Mouse (Mus musculus) urinary bladder, postnatal 4 days (tissue): ENCODE results near the gene Dnali1.

Source experiments
- DNase-seq, 2 experiments: peaks; one replicate each; pipeline ENCODE4 v3.0.0; 2021 to 2022; ENCODE audit warnings: low spot score in 2 of 2

The Dnali1 gene

DNA sequence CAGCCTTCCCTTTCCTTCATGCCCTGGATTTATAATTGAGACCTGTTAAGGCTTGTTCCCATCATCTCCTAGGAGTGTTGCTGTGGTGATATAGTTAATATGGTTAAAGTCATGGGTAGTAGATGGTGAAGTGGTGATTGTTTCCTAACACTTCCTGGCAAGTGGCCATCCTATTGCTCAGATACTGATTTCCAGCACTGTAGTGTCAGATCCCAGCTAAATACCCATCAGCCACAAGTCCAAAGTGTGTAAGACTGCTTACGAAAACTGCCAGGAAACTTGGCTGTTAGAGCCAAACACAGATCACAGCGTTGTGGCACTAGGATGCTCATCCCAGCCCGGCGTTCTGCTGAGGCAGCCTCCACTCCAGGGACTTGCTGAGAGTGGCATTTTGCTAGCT, 31.2 kb downstream of the Dnali1 start:
- no peak for DNase-seq

DNA sequence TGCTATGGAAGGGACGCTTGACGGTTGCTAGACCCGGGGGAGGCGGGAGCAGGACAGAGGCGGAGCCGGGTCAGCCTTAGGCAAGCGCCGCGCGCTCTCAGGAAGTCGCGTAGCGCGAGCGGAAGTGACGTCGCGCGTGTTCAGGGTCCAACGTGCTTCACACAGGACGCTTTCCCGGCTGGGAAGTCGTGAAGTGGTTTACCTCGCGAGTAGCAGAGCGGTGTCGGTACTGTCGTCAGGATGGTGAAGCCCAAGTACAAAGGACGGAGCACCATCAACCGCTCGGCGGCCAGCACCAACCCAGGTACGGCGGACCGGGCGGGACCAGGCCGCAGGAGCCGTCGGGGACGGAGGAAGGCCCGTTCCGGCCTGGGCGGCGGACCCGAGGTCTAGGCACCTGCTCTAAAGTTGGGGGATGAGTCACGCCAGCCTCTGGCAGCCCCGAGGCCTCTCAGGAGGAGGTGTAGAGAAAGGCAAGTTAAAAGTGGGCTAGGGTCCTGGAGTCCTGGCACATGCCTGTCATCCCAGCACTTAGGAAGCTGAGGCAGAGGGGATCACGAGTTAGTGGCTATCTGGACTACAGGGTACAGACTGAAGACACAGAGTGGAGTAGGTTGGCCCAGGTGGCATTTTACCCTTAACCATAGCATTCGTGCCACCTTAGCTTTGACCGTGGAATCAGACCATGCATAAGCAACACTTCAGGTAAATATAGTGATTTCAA, 35.5 kb downstream of the Dnali1 start:
- DNase-seq: peak; percentile 85 to 94

DNA sequence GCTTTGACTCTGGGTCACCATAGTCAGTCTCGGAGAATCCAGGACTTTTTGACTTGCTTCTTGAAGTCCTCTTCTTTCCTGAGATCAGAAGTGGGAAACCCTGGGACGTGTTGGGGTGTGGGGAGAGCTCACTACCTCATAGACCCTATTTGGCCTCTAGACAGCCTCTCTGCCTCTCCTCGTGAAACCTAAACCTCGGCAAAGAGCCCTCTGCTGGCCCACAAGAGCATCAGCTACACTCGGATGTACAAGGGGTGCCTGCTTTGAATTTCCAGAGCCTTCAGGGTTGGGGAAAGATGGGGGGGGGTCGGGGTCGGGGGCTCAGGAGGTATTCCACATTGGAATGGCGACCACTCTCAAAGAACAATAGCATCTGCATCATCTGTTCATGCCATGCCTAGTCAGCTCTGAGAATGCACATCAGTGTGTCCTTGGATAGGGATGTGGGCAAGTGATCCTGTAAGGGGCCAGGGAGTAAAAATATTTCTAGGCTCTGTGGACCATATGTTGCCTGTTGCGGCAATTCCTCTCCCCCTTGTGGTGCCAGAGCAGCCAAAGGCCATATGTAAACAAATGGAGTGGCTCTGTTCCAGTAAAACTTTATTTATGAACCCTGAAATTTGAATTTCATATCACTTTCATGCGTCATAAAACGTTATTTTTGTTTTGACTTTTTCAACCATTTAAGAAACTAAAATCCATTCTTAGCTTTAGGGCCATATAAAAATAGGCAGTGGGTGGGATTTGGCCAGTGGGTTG, 44.5 kb downstream of the Dnali1 start:
- DNase-seq: no peak

DNA sequence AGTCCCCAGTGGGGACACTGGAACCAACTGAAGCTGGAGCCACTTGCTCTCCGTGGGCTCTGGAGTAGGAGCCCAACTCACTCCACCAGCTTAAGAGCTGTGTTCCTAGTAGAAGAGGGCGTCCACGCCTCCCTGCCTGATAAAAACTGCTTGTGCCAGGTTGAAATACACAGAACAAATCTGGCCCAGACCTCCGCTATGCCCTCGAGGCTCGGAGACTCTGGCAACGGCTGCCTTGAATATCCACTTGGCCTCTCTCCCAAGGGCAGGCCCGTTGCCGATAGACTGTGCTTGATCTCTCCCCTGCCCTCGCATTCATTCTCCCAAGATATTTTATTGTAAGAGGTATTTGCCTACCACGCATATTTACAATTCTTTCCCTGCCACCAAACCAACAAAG, 48.1 kb downstream of the Dnali1 start:
- peak in 1 of 2 experiments; percentile 38 for DNase-seq

DNA sequence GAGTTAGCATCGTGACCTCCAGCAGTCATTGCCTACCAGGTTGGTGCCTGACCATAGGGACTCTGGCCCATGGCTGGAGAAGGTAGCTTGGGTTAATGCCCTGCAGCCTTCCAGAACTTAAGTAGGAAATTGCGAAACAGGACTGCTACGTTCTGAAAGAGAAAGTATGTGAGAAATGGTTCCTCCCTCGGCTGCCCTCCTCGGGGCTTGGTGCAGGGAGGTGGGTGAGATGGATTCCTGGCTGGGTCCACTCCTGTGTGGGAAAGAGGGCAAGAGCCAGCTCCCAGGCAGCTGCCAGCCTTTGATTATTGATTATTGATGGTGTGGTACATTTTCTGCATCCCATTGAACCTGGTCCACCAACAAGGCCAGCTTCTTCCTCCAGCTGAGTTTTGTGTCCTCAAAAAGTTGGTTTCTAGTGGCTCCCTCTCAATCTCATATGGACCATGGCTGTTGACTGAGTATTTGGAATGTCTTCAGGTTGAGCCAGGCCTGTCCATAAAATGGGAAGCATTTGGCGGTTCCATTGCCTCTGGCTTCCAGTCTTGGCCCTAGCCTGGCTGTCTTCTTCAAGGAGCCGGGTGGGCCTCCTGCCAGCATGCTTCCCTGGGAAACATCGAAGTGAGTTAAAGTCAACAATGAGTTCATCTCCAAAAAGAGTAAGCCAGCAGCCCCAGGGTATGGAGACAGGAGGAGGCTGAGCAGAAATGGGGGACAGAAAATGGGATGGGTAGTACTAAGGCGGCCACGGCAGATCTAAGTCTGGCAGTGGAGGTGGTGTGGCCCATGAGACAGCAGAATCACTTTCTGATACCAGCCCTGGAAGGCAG, 49.5 kb downstream of the Dnali1 start, which contains the start of gene Gnl2:
Gnl2 (plus strand) TSS at position 780 of the 830 bp plus-strand sequence.
- peak in 1 of 2 experiments; percentile 32 for DNase-seq

DNA sequence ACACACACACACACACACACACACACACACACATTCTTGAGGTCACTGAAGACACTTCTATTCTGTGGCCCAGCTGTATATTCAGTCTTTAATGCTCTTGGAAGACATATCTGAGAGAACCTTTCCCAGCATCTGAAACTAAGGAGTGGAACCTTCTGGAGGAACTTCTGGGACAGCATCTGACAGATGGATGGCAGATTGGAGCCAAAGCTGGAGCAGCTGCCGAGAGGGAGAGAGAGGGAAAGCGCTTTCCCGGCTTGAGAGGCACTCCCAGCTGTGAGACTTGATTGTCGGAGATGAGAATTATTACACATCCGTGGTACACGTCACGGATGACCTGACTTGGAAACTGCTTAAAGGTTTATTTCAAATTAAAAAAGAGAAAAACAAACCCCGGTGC, 56.8 kb downstream of the Dnali1 start:
- DNase-seq: no peak

DNA sequence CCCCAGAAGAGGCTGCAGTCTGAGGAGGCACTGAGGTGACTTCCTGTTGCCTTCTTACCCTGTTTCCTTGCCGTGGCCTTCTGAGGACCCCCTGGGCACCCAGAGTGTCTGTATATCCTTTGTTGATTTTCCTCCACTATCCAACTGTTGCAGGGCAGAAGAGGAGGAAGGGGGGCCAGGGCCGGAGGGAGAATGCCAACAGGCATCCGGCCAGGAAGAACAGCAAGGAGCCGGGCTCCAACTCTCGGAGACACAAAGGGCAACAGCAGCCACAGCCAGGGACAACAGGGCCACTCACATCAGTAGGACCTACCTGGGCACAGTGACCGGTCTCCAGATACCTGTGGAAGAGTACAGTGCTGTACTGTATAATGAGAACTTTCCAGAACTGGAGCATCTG, 57.3 kb downstream of the Dnali1 start:
- DNase-seq: no peak

DNA sequence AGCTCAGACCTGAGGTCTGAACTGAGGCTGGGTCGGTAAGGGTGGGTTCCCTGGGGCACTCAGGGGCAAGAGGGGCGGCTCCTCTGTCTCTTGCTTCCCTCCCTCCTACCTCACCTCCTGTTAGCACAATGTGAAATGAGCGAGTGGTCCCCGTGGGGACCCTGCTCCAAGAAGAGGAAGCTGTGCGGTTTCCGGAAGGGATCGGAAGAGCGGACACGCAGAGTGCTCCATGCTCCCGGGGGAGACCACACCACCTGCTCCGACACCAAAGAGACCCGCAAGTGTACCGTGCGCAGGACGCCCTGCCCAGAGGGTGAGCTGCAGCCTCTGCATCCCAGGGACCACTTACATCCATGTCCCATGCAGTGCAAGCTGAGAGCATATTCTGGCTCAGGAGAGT, 58.0 kb downstream of the Dnali1 start:
- DNase-seq: no peak
